Mouse (Mus musculus) megakaryocyte progenitor cell, adult 5-6 weeks (primary cell): ENCODE measurements at regions not wholly inside any gene's neighbourhood (a gene's known extent, or its start where the extent isn't known, plus 50 kb on each side); places are given as distances from the start of the nearest gene placed in this dataset.

Experiments
- ATAC-seq: replicated peaks from 2 replicates; pipeline ENCODE4 v1.8.0; 2016; ENCODE audit warnings: mild to moderate bottlenecking, moderate TSS enrichment, inconsistent platforms; ENCODE audit not compliant: poor library complexity

DNA sequence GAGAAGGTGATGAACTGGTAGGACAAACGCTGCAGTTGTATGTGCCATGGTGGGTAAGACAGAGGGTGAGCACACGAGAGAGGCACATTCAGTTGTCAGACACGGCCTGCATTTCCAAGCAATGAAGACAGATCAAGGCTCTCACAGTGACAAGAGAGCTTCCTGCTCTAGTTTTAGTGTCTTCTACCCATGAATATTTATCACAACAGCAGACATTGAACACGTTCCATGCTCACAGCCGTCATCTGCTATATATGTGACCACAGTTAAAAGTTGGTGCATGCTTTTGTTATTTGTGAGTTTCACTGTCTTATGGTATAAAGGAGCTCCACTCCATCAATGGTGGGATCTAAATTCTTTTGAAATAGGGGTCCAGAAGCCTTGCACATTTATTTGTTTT is 76.9 kb upstream of the Gk2 start:
- ATAC-seq: no peak

DNA sequence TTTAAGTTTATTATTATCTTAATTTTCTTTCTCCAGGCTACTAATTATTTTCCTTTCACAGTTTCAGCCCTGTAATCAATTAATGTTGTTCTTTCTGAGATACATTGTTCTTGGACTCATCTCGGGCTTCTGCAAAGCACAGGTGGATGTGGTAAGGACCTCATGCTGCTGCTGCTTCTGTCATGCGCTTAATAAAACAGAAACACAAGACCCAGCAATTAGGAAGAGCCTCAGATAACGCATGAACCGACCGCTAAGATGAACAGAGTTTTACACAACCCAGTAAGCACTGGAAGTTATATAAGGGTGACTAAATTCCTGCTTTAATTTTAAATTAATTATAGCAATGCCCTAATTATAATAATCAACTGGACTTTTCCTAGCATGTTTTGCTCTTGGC is 70.7 kb upstream of the Gk2 start:
- no peak for ATAC-seq
